Mouse (Mus musculus): ENCODE data around the gene Atxn7l1. TPM values are rescaled to one million over a fixed set of nuclear protein-coding genes. Genes with fewer than 3 reads are reported as not detected.

Gene Atxn7l1
- polyA plus RNA-seq, 1 experiment, result 23.7 TPM

GRCm38 (mm10) chr12:33130401-33130800 lies 17.1 kb upstream of the Atxn7l1 start:
- Histone ChIP-seq H3K27ac (ENCODE audit: insufficient read depth, low read depth, low read length) (no peak overlapping the region), H3K36me3 (ENCODE audit: control insufficient read depth, insufficient read depth, low read length) (no peaks in the 10 kb centered on the region), H3K4me1 (ENCODE audit: control insufficient read depth, insufficient read depth, low read length) (no peaks in the 10 kb centered on the region), H3K4me3 (ENCODE audit: insufficient read depth, low read depth, low read length) (no peak overlapping the region), H3K27me3 (replicated peaks; ENCODE audit: control insufficient read depth, insufficient read depth, low read length) (no peaks in the 10 kb centered on the region)
- TF ChIP-seq POLR2A (IDR thresholded peaks at IDR 0.05; ENCODE audit: low read depth, low read length), result no peak
- no peak for TF ChIP-seq CTCF (conservative IDR thresholded peaks at IDR 0.05; ENCODE audit: insufficient read depth, insufficient read length, low read depth, low read length)
- WGBS, result 74% methylated on average over 8 of the region's 8 CpGs
- no peak for DNase-seq

- H3K27me3 ChIP-seq (replicated peaks; ENCODE audit: control insufficient read depth, insufficient read depth, low read length), result no peaks in the 10 kb centered on the region
- WGBS, result 40% methylated on average over 7 of the region's 7 CpGs
- H3K27ac ChIP-seq (ENCODE audit: insufficient read depth, low read depth, low read length), result no peak overlapping the region
- DNase-seq, result no peak
- no peaks in the 10 kb centered on the region for H3K36me3 ChIP-seq (ENCODE audit: control insufficient read depth, insufficient read depth, low read length)
- H3K4me3 ChIP-seq (ENCODE audit: insufficient read depth, low read depth, low read length), result no peak overlapping the region
- TF ChIP-seq POLR2A (IDR thresholded peaks at IDR 0.05; ENCODE audit: low read depth, low read length) (no peak), CTCF (conservative IDR thresholded peaks at IDR 0.05; ENCODE audit: insufficient read depth, insufficient read length, low read depth, low read length) (no peak)
- H3K4me1 ChIP-seq (ENCODE audit: control insufficient read depth, insufficient read depth, low read length), result no peaks in the 10 kb centered on the region
Measured at GRCm38 (mm10) chr12:33131796-33132195, 15.7 kb upstream of the Atxn7l1 start.

- WGBS, result 80% methylated on average over 1 of the region's 1 CpGs
- H3K36me3 ChIP-seq (ENCODE audit: control insufficient read depth, insufficient read depth, low read length), result no peaks in the 10 kb centered on the region
- no peak overlapping the region for H3K4me3 ChIP-seq (ENCODE audit: insufficient read depth, low read depth, low read length)
- no peak for DNase-seq
- no peaks in the 10 kb centered on the region for H3K4me1 ChIP-seq (ENCODE audit: control insufficient read depth, insufficient read depth, low read length)
- TF ChIP-seq POLR2A (IDR thresholded peaks at IDR 0.05; ENCODE audit: low read depth, low read length), result no peak
- TF ChIP-seq CTCF (conservative IDR thresholded peaks at IDR 0.05; ENCODE audit: insufficient read depth, insufficient read length, low read depth, low read length), result no peak
- no peaks in the 10 kb centered on the region for H3K27me3 ChIP-seq (replicated peaks; ENCODE audit: control insufficient read depth, insufficient read depth, low read length)
- H3K27ac ChIP-seq (ENCODE audit: insufficient read depth, low read depth, low read length), result no peak overlapping the region
Measured at GRCm38 (mm10) chr12:33137857-33138256, 9.6 kb upstream of the Atxn7l1 start.

- H3K4me1 ChIP-seq (ENCODE audit: control insufficient read depth, insufficient read depth, low read length), result no peaks in the 10 kb centered on the region
- H3K36me3 ChIP-seq (ENCODE audit: control insufficient read depth, insufficient read depth, low read length), result no peaks in the 10 kb centered on the region
- H3K27me3 ChIP-seq (replicated peaks; ENCODE audit: control insufficient read depth, insufficient read depth, low read length), result no peaks in the 10 kb centered on the region
- no peak for DNase-seq
- WGBS, result 79% methylated on average over 3 of the region's 3 CpGs
- H3K27ac ChIP-seq (ENCODE audit: insufficient read depth, low read depth, low read length), result no peak overlapping the region
- TF ChIP-seq CTCF (conservative IDR thresholded peaks at IDR 0.05; ENCODE audit: insufficient read depth, insufficient read length, low read depth, low read length) (no peak), POLR2A (IDR thresholded peaks at IDR 0.05; ENCODE audit: low read depth, low read length) (no peak)
- H3K4me3 ChIP-seq (ENCODE audit: insufficient read depth, low read depth, low read length), result no peak overlapping the region
Measured at GRCm38 (mm10) chr12:33139083-33139482, 8.4 kb upstream of the Atxn7l1 start.

GRCm38 (mm10) chr12:33144456-33144855 lies 3.0 kb upstream of the Atxn7l1 start:
- H3K4me3 ChIP-seq (ENCODE audit: insufficient read depth, low read depth, low read length), result no peak overlapping the region
- no peaks in the 10 kb centered on the region for H3K27me3 ChIP-seq (replicated peaks; ENCODE audit: control insufficient read depth, insufficient read depth, low read length)
- WGBS, result 65% methylated on average over 8 of the region's 8 CpGs
- DNase-seq, result no peak
- TF ChIP-seq CTCF (conservative IDR thresholded peaks at IDR 0.05; ENCODE audit: insufficient read depth, insufficient read length, low read depth, low read length), result no peak
- no peak for TF ChIP-seq POLR2A (IDR thresholded peaks at IDR 0.05; ENCODE audit: low read depth, low read length)
- H3K4me1 ChIP-seq (ENCODE audit: control insufficient read depth, insufficient read depth, low read length), result peaks cover 7% of the 10 kb centered on the region; the same call in 1 of the 2 replicates
- no peak overlapping the region for H3K27ac ChIP-seq (ENCODE audit: insufficient read depth, low read depth, low read length)
- H3K36me3 ChIP-seq (ENCODE audit: control insufficient read depth, insufficient read depth, low read length), result no peaks in the 10 kb centered on the region

GRCm38 (mm10) chr12:33146622-33147433 lies 665 bp upstream of the Atxn7l1 start:
- no peaks in the 10 kb centered on the region for H3K36me3 ChIP-seq (ENCODE audit: control insufficient read depth, insufficient read depth, low read length)
- H3K27me3 ChIP-seq (replicated peaks; ENCODE audit: control insufficient read depth, insufficient read depth, low read length), result no peaks in the 10 kb centered on the region
- no peak for TF ChIP-seq POLR2A (IDR thresholded peaks at IDR 0.05; ENCODE audit: low read depth, low read length)
- no peak for TF ChIP-seq CTCF (conservative IDR thresholded peaks at IDR 0.05; ENCODE audit: insufficient read depth, insufficient read length, low read depth, low read length)
- peak overlapping the region; percentile 55 for H3K4me3 ChIP-seq (ENCODE audit: insufficient read depth, low read depth, low read length)
- WGBS, result 9% methylated on average over 29 of the region's 29 CpGs
- no peak for DNase-seq
- peaks cover 7% of the 10 kb centered on the region; the same call in 1 of the 2 replicates for H3K4me1 ChIP-seq (ENCODE audit: control insufficient read depth, insufficient read depth, low read length)
- H3K27ac ChIP-seq (ENCODE audit: insufficient read depth, low read depth, low read length), result no peak overlapping the region

- 93% methylated on average over 16 of the region's 16 CpGs for WGBS
Measured at GRCm38 (mm10) chr12:33149544-33150190, 2.2 kb downstream of the Atxn7l1 start.

More at GRCm38 (mm10) chr12:33149544-33150190, 2.2 kb downstream of the Atxn7l1 start:
- Histone ChIP-seq H3K27ac (ENCODE audit: insufficient read depth, low read depth, low read length) (no peak overlapping the region), H3K4me3 (ENCODE audit: insufficient read depth, low read depth, low read length) (no peak overlapping the region), H3K36me3 (ENCODE audit: control insufficient read depth, insufficient read depth, low read length) (no peaks in the 10 kb centered on the region), H3K4me1 (ENCODE audit: control insufficient read depth, insufficient read depth, low read length) (peaks cover 7% of the 10 kb centered on the region; the same call in 1 of the 2 replicates), H3K27me3 (replicated peaks; ENCODE audit: control insufficient read depth, insufficient read depth, low read length) (no peaks in the 10 kb centered on the region)
- TF ChIP-seq CTCF (conservative IDR thresholded peaks at IDR 0.05; ENCODE audit: insufficient read depth, insufficient read length, low read depth, low read length), result no peak
- no peak for TF ChIP-seq POLR2A (IDR thresholded peaks at IDR 0.05; ENCODE audit: low read depth, low read length)
- DNase-seq, result no peak

All from kidney, adult 2 months (tissue).